Mouse (Mus musculus): ENCODE measurements around the gene Eif4e.

Gene Eif4e

DNA sequence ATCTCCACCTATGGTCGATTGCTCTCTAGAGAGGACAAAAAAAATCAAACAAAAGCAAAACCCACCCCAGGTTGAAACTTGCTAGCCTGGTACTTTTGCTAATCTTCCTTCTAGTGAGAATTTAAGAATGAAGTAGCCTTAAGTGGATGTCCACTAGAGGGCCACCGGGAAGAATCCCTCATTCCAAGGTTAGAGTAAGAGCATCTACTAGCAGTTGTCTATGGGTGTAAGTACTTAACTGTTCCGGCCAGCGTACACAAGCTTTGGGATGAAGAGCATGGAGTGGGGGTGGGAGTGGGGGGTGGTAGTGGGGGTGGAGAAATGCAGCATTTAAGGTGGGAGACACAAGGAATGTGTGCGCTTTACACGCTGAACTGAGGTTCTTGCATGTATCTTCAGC is 19.2 kb upstream of the Eif4e start:
- no peak for TF ChIP-seq GATA4 (IDR thresholded peaks at IDR 0.05; ENCODE audit: insufficient replicate concordance, low read length)

GRCm38 (mm10) chr3:138509581-138509980 is 16.4 kb upstream of the Eif4e start:
- TF ChIP-seq GATA4 (IDR thresholded peaks at IDR 0.05; ENCODE audit: insufficient replicate concordance, low read length): no peak

GRCm38 (mm10) chr3:138510471-138510870 is 15.5 kb upstream of the Eif4e start:
- TF ChIP-seq GATA4 (IDR thresholded peaks at IDR 0.05; ENCODE audit: insufficient replicate concordance, low read length): no peak

GRCm38 (mm10) chr3:138513243-138513642 is 12.7 kb upstream of the Eif4e start:
- no peak for TF ChIP-seq GATA4 (IDR thresholded peaks at IDR 0.05; ENCODE audit: insufficient replicate concordance, low read length)

DNA sequence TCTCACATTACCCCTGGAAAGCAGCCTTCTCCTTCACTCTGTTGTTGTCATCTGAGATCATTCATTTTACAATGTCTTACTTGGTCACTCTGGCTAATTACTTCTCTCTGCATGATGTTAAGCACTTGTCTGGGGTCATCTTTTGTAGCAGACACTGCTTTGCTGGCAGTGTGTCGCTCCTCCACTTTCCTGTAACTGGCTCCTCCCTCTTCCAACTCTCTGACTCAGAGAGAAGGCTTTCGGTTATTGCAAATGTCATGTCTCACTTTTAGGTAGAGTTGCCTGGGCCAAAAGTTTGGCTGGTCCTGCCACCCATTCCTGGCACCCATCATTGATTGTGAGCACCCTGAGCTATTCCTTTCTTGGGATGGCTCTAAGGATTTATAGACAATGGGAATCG is 11.2 kb upstream of the Eif4e start:
- no peak for TF ChIP-seq GATA4 (IDR thresholded peaks at IDR 0.05; ENCODE audit: insufficient replicate concordance, low read length)

- no peak for TF ChIP-seq GATA4 (IDR thresholded peaks at IDR 0.05; ENCODE audit: insufficient replicate concordance, low read length)
Observed at GRCm38 (mm10) chr3:138515656-138516370, 10.2 kb upstream of the Eif4e start.

DNA sequence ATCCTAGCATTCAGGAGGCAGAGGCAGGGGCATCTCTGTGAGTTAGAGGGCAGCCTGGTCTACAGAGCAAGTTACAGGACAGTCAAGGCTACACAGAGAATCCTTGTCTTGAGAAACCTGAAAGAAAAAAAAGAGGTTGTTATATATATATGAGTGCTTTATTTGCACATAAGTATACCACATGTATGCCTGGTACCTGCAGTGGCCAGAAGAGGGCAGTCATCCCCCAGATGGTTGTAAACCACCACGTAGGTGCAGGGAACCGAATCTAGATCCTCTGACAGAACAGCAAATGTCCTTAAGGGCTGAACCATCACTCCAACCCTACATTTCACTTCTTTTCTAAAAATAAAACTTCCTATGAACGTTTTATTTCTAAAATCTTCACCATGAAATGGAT is 8.1 kb upstream of the Eif4e start:
- no peak for TF ChIP-seq GATA4 (IDR thresholded peaks at IDR 0.05; ENCODE audit: insufficient replicate concordance, low read length)

- no peak for TF ChIP-seq GATA4 (IDR thresholded peaks at IDR 0.05; ENCODE audit: insufficient replicate concordance, low read length)
Observed at GRCm38 (mm10) chr3:138519218-138519617, 6.8 kb upstream of the Eif4e start.

- TF ChIP-seq GATA4 (IDR thresholded peaks at IDR 0.05; ENCODE audit: insufficient replicate concordance, low read length): no peak
Observed at GRCm38 (mm10) chr3:138523956-138524355, 2.0 kb upstream of the Eif4e start.

- no peak for TF ChIP-seq GATA4 (IDR thresholded peaks at IDR 0.05; ENCODE audit: insufficient replicate concordance, low read length)
Observed at GRCm38 (mm10) chr3:138525494-138525893, 485 bp upstream of the Eif4e start.

- TF ChIP-seq GATA4 (IDR thresholded peaks at IDR 0.05; ENCODE audit: insufficient replicate concordance, low read length): peak; percentile 13; the same call in 1 of the 2 replicates
Observed at GRCm38 (mm10) chr3:138526916-138527666, 1.1 kb downstream of the Eif4e start.

DNA sequence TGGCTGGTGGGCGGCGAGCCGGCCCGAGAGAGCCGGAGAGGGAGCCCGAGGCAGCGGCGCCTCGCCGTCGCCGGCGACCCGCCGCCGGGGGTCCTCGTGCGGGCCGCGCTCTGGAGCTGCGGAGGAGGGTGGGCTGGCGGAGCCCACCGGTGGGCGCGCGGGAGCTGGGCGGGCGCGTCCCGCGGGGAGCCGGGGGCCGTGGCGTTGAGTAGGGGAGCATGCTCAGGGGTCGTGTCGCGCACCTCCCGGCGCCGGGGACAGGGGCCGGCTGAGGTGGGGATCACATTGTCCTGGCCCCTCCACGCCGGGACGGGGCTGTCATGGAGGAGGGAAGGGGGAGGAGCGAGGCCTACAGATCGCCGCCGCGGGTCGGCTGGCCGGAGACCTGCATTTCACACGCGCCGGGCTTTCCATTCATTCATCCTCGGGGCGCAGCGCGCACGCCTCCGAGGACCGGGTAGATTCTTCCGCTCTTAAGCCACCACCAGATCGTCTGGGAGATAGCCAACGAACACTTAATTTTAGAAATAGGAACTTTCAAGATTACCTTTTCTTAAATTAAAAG is 1.8 kb downstream of the Eif4e start:
- no peak for TF ChIP-seq GATA4 (IDR thresholded peaks at IDR 0.05; ENCODE audit: insufficient replicate concordance, low read length)

DNA sequence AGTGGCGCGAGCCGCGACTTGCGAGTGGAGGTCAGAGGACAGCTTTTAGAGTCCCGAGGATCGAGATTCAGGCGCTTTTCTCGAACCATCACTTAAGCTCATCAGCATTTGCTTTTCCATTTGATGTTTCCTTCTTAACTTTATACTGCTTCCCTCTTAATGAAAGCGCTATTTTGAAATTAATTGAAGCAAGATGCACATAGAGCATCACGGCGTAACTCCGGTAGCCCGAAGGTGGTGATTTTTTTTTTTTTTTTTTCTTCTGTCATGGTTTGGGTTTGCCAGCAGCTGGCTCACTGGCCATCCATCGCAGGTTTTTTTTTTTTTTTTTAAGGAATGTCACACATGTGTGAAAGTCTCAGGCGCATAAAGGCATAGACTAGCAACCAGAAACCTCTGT is 2.3 kb downstream of the Eif4e start:
- TF ChIP-seq GATA4 (IDR thresholded peaks at IDR 0.05; ENCODE audit: insufficient replicate concordance, low read length): no peak

DNA sequence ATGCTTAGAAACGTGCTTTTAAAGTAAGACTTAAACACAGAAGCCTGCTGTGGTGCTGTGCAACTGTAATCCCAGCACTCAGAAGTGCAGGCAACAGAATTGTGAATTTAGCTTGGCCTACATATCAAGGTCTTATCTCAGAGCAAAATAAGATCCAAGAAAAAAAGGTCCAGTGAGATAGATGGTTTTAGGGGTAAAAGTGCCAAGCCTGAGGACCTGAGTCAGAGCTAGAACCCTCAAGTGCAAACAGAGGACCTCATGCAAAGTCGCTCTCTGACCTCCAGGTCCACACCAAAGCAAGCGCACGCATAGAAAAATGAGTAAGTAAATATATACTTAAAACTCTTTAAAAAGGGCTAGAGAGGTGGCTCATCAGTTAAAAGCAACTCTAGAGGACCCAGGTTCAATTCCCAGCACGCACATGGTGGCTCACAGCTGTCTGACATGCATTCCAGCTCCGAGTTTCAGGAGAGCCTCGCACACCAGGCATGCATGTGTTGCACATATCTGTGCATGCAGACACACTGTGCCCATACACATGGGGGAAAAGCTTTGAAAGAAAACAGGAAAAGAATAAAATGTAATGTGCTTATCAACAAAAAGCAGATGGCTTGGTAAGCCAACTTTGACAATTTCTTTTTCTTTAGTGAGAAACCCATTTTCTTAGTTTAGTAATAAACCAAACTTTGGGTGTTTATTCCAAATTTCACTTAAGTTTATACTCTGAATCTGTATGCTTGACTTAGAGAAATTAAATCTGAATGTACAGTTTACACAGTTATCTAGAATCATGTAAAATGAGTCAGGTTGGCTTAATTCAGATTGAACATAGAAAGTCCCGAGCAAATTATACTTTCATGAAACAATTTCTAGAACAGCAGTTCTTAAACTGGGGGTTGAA is 4.8 kb downstream of the Eif4e start:
- no peak for TF ChIP-seq GATA4 (IDR thresholded peaks at IDR 0.05; ENCODE audit: insufficient replicate concordance, low read length)

DNA sequence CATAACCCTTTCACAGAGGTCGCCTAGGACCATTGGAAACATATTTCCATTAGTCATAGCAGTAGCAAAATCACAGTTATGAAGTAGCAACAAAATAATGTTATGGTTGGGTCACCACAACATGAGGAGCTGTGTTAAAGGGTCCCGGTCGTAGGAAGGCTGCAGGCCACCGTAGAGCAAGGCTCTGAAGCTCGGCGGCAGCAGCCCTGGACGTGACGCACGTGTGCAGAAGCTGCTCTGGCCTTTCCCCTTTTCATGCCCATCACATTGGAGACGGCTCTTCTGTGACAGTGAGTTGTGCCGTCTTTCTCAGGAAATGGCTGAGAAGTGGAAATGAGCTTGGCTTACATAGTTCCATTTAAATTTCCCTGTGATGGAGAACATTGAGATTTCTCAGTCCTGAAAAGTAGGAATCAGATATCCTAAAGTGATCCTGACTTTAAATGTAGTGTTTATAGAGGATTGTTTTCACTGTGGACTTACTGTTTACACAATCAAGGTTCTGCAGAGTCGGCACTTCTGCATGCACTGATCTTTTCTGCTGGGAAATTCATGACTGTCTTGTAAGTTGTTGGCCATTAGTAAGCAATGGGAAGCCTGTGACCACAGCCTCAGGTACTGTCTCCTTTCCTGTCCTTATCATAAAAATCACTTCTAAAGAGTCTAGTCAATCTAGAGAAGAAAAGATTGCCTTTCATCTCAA is 5.7 kb downstream of the Eif4e start:
- no peak for TF ChIP-seq GATA4 (IDR thresholded peaks at IDR 0.05; ENCODE audit: insufficient replicate concordance, low read length)
